Mouse (Mus musculus) lung, embryonic 14.5 days (tissue): ENCODE measurements around the gene Wdr18. TPM values are rescaled to one million over a fixed set of nuclear protein-coding genes. Genes with fewer than 3 reads are reported as not detected.
A peak's percentile ranks its signal among the peaks of the same experiment; 100 is the strongest.

Experiments
- ATAC-seq: fragments of 200-750 bp; cut with Nextera tagmentation; 2 replicates; pipeline ENCODE4 v1.8.0; 2017; ENCODE audit warnings: mild to moderate bottlenecking, moderate TSS enrichment, moderate library complexity; ENCODE audit not compliant: insufficient read depth
- DNase-seq: peaks from one replicate; pipeline ENCODE4 v3.0.0-alpha.2; 2015
- H3K27ac ChIP-seq: fragments of 300-500 bp; sonication (generic); 2 replicates; pipeline ENCODE4 v1.5.1; 2014; ENCODE audit warnings: low read depth, mild to moderate bottlenecking, moderate library complexity
- H3K27me3 ChIP-seq: fragments of 300-500 bp; sonication (generic); 2 replicates; pipeline ENCODE4 v1.6.1; 2014; ENCODE audit warnings: low read length, control low read depth; ENCODE audit not compliant: insufficient read depth
- H3K36me3 ChIP-seq: fragments of 300-500 bp; sonication (generic); 2 replicates; pipeline ENCODE4 v1.6.1; 2014; ENCODE audit warnings: control low read depth; ENCODE audit not compliant: insufficient read depth
- H3K4me1 ChIP-seq: fragments of 300-500 bp; sonication (generic); 2 replicates; pipeline ENCODE4 v1.6.1; 2014; ENCODE audit warnings: antibody characterized with exemption, control low read depth; ENCODE audit not compliant: insufficient read depth
- H3K4me2 ChIP-seq: fragments of 300-500 bp; sonication (generic); 2 replicates; pipeline ENCODE4 v1.6.1; 2014; ENCODE audit warnings: mild to moderate bottlenecking
- H3K4me3 ChIP-seq: fragments of 300-500 bp; sonication (generic); 2 replicates; pipeline ENCODE4 v1.5.1; 2014; ENCODE audit warnings: low read depth, low read length
- H3K9ac ChIP-seq: fragments of 300-500 bp; sonication (generic); 2 replicates; pipeline ENCODE4 v1.6.1; 2014
- H3K9me3 ChIP-seq: fragments of 300-500 bp; sonication (generic); 2 replicates; pipeline ENCODE4 v1.6.1; 2016; ENCODE audit warnings: low read depth, low read length, control low read depth
- CTCF ChIP-seq: IDR thresholded peaks from 2 replicates; pipeline ENCODE4 v1.5.1; 2016; ENCODE audit warnings: antibody characterized with exemption, low read depth
- WGBS: fragments of 180-500 bp; shearing (Covaris S2); extraction: QIAGEN DNeasy Blood & Tissue Kit; methylation state at CpG from one replicate; pipeline ENCODE4 v1.1.7; 2014; 5-methylcytosine and 5-hydroxymethylcytosine counted together
- polyA plus RNA-seq: library from polyadenylated mRNA; unstranded; fragments of >200 nt; fragmentation: Nextera tagmentation; extraction: Ambion mirVana; gene quantifications from 2 replicates; pipeline ENCODE4 v1.2.1, GENCODE M21; 2014

Gene Wdr18
- polyA plus RNA-seq, 1 experiment from 2014 or later: 124 TPM

DNA sequence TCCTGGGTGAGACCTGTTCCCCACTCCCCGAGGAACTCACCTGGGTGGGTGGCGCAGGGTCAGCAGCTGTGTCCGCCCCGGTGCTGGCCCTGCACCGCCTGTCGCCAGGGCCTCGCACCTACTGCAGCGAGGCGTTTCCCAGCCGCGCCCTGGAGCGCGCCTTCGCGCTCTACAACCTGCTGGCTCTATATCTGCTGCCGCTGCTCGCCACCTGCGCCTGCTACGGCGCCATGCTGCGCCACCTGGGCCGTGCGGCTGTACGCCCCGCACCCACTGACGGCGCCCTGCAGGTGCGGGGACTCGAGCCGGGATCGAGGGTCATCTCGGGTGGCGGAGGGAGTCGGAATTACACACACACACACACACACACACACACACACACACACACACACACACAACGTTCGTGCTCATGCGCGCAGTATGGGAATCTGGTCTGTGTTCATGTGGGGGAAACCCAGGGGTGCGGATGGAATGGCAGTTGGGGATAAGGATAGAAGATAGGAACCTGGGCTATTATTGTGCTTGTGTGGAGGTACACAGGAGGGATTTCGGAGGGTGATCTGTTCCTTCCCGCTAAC, 38.9 kb upstream of the Wdr18 start, which contains the start of gene R3hdm4:
Gene R3hdm4, minus strand, starts transcription at position 251 of the 578 bp plus-strand sequence.
- ATAC-seq (no peak), DNase-seq (no peak)
- Histone ChIP-seq H3K9ac (peak within 1 kb of the TSS; percentile 34; the same call in 1 of the 2 replicates), H3K9me3 (no peaks in the 10 kb centered on the region), H3K36me3 (no peaks in the 10 kb centered on the region), H3K4me2 (peak within 1 kb of the TSS; percentile 55), H3K27ac (no peak within 1 kb of the TSS), H3K4me1 (peaks cover 2% of the 10 kb centered on the region; the same call in 1 of the 2 replicates), H3K4me3 (peak within 1 kb of the TSS; percentile 28), H3K27me3 (peaks cover 61% of the 10 kb centered on the region)
- WGBS: 4% methylated on average over 39 of the region's 41 CpGs
- no peak for TF ChIP-seq CTCF

DNA sequence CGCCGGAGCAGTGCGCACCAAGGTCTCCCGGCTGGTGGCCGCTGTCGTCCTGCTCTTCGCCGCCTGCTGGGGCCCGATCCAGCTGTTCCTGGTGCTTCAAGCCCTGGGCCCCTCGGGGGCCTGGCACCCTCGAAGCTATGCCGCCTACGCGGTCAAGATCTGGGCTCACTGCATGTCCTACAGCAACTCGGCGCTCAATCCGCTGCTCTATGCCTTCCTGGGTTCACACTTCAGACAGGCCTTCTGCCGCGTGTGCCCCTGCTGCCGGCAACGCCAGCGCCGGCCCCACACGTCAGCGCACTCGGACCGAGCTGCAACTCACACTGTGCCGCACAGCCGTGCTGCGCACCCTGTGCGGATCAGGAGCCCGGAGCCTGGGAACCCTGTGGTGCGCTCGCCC, 38.4 kb upstream of the Wdr18 start:
- Histone ChIP-seq H3K36me3 (no peaks in the 10 kb centered on the region), H3K4me2 (peak overlapping the region; percentile 55), H3K27me3 (peaks cover 61% of the 10 kb centered on the region), H3K4me1 (no peaks in the 10 kb centered on the region; the same call in 1 of the 2 replicates), H3K9me3 (no peaks in the 10 kb centered on the region), H3K27ac (no peak overlapping the region), H3K4me3 (peak overlapping the region; percentile 28), H3K9ac (peak overlapping the region; percentile 34; the same call in 1 of the 2 replicates)
- ATAC-seq: no peak
- TF ChIP-seq CTCF: no peak
- peak; percentile 48 for DNase-seq
- WGBS: 2% methylated on average over 34 of the region's 34 CpGs

DNA sequence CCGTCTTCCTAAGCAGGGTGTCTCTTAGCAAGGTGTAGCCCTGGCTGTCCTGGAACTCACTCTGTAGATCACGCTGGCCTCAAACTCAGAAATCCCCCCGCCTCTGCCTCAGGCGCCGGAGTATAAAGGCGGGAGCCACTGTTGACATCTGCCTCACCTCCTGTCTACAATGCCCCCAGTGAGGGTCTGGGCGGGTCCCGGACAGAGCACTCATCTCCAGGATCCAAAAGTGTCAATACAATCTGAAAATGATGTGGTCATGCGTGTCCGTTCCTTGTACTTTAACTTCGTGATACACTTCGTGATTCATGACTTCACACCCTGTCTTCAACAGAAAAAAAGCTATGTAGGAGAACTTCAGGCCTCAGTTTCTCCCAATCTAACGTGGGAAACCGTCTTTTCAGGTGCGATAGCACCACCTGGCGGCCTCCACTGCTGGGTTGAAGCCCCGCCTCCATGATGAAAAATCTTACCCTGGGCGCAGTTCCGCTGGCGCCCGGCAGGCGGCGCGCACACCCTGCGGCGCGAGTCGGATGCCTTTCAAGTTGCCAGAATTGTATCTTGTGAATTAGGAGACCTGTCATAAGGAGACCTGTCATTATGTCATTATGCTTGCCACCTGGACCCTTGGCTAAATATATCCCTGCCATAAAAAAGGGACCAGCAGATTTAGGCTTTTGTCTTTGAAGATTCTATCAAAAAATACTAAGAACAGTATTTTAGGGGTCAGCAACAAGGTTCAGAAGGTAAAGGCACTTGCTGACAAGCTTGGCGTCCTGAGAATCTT, 34.8 kb upstream of the Wdr18 start:
- Histone ChIP-seq H3K9ac (no peak overlapping the region), H3K4me3 (peak overlapping the region; percentile 94; the same call in 1 of the 2 replicates)
- 11% methylated on average over 29 of the region's 29 CpGs for WGBS

DNA sequence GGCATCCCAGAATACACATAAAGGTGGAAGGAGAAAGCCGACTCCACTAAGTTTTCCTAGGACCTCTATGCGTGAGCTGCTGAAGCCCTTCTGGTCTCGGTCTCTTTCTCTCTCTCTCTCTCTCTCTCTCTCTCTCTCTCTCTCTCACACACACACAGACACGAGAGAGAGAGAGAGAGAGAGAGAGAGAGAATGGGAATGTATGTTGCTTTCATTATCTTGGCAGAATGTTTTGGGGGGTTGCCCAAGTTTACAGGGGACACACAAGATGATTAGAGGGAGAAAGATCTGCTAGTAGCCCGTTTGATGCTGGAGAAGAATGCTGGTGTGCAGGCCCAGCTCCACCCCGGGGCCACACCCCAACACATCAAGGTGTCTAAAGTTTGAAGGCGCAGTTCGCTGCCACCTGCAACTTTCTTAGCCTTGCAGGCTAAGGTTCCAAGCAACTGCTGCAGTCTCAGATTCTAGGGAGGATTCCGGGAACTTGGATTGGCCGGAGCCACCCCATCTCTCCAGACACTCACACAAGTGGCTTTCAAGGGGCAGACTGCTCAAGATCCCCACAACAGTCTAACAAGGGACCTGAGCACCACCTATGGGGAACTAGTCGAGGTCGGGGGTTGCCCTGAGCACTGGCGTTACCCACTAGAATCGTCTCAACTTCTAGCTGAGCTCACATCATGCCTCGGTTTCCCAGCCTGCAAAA, 34.0 kb upstream of the Wdr18 start:
- Histone ChIP-seq H3K4me1 (peaks cover 8% of the 10 kb centered on the region), H3K9me3 (no peaks in the 10 kb centered on the region), H3K4me3 (peak overlapping the region; percentile 94), H3K4me2 (peak overlapping the region; percentile 98), H3K27me3 (peaks cover 25% of the 10 kb centered on the region), H3K9ac (peak overlapping the region; percentile 64), H3K27ac (no peak overlapping the region), H3K36me3 (peaks cover 4% of the 10 kb centered on the region; the same call in 1 of the 2 replicates)
- TF ChIP-seq CTCF: no peak
- peak; percentile 42 for DNase-seq
- peak; percentile 2; the same call in 1 of the 2 replicates for ATAC-seq
- WGBS: 7% methylated on average over 15 of the region's 15 CpGs

More for the DNA sequence above, 34.8 kb upstream of the Wdr18 start:
- ATAC-seq (no peak; the same call in 1 of the 2 replicates), DNase-seq (peak; percentile 95)
- no peak overlapping the region for H3K27ac ChIP-seq
- H3K9me3 ChIP-seq: no peaks in the 10 kb centered on the region
- no peaks in the 10 kb centered on the region for H3K36me3 ChIP-seq
- peaks cover 8% of the 10 kb centered on the region for H3K4me1 ChIP-seq
- peak overlapping the region; percentile 98 for H3K4me2 ChIP-seq
- peak; percentile 100 for TF ChIP-seq CTCF
- peaks cover 33% of the 10 kb centered on the region for H3K27me3 ChIP-seq

DNA sequence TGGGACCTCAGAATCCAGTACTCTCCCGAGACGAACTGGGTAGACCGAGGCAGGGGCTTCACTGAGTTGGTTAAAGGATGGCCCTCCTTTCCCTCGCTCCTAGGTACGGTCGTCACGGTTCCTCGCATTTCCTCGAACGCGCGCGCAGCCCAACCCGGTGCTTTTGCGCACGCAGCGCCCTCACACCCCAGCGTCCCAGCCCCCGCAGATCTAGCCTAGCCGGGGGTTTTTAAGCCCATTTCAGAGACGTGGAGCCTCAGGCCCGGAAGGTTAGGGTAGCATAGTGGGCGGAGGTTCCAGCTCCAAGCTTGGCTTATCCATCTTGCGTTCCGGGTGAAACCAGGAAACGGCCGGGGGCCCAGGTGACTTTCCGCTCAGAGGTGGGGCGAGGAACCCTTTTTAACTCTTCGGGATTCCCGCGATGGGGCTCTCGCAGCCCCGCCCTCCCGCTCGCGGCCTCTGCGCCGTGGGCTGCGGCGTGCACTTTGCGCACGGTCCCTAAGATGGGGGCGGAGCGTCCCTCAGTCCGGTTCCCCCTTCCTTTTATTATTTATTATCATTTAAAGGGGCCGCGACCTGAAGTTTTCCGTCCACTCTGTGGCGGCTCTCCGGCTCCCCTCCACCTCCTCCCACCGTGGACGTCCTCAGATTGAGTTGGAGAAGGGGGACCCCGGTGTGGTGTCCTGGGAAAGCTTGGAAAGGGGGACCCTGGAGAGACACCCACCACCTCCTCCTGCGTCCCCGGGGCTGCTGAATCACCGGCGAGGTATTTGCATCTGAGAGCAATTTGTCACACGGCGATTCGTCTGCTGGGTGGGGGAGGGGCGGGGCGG, 33.2 kb upstream of the Wdr18 start, which contains the start of gene Arid3a:
Gene Arid3a, plus strand, starts transcription at position 553 of the 833 bp plus-strand sequence.
- H3K9me3 ChIP-seq: no peaks in the 10 kb centered on the region
- peaks cover 8% of the 10 kb centered on the region for H3K4me1 ChIP-seq
- under 1% methylated on average over 63 of the region's 63 CpGs for WGBS
- H3K27ac ChIP-seq: peak within 1 kb of the TSS; percentile 97
- peaks cover 12% of the 10 kb centered on the region for H3K36me3 ChIP-seq
- no peak for TF ChIP-seq CTCF
- peak within 1 kb of the TSS; percentile 94 for H3K4me3 ChIP-seq
- ATAC-seq: peak; percentile 68
- peak within 1 kb of the TSS; percentile 87 for H3K9ac ChIP-seq
- peaks cover 18% of the 10 kb centered on the region for H3K27me3 ChIP-seq
- peak within 1 kb of the TSS; percentile 98 for H3K4me2 ChIP-seq
- peak; percentile 96 for DNase-seq

DNA sequence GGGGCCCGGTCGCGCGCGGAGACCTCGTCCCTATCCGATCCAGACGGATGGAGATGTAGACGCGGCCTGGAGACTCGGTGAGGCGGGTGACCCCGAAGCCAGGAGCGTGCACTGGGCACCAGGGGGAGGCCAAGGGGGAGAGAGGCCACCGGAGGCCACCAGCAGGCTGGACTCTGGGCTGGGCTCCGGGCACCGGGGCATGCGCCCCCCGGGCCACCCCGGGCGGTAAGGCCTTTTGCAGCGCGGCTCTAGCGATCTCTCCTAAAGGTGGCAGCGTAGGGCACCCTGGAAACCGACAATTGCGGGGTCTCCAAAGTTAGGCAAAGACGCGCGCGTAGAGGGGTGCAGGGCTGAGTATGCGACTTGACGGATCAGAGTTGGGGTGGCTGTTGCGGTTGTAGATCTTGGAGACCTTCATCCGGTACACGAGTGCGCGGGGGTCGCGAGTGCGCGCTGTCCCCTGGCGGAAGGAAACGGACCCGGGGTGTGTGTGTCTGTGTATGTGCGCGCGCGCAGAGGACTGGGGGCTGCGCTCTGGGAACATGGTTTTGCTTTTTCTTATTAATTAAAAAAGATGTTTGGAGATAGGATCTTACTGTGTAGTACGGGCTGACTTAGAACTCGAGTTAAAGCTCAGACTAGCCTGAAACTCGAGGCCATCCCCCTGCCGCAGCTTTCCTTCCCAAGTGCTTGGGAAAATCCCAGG, 32.5 kb upstream of the Wdr18 start:
- Histone ChIP-seq H3K9ac (peak overlapping the region; percentile 87), H3K9me3 (no peaks in the 10 kb centered on the region), H3K4me1 (peaks cover 13% of the 10 kb centered on the region), H3K27ac (peak overlapping the region; percentile 97), H3K36me3 (peaks cover 20% of the 10 kb centered on the region), H3K27me3 (peaks cover 10% of the 10 kb centered on the region), H3K4me2 (peak overlapping the region; percentile 98), H3K4me3 (peak overlapping the region; percentile 94)
- DNase-seq: peak; percentile 80
- under 1% methylated on average over 54 of the region's 54 CpGs for WGBS
- peak; percentile 51 for TF ChIP-seq CTCF
- peak; percentile 36 for ATAC-seq
